Mouse (Mus musculus): ENCODE data around the gene Plg. TPM values are rescaled to one million over a fixed set of nuclear protein-coding genes. Genes with fewer than 3 reads are reported as not detected.

Plg gene
- total and polyA plus RNA-seq, 2 experiments = 1,031 to 1,403 TPM

- WGBS = 24% methylated on average over 4 of the region's 4 CpGs
- Histone ChIP-seq H3K27me3 (ENCODE audit: control insufficient read depth, insufficient read depth, low read length) (no peaks in the 10 kb centered on the region), H3K9ac (ENCODE audit: low read depth, low read length) (peak overlapping the region; percentile 78), H3K79me2 (ENCODE audit: control insufficient read depth, insufficient read depth, low read length) (peaks cover 5% of the 10 kb centered on the region; the same call in 1 of the 2 replicates), H3K4me1 (ENCODE audit: control insufficient read depth, insufficient read depth, low read length) (peaks cover 17% of the 10 kb centered on the region), H3K36me3 (ENCODE audit: control insufficient read depth, insufficient read depth, low read length) (peaks cover 22% of the 10 kb centered on the region), H3K27ac (replicated peaks; ENCODE audit: insufficient read depth, low read depth, low read length) (peak overlapping the region; percentile 95), H3K4me3 (ENCODE audit: insufficient read depth, low read depth, low read length) (peak overlapping the region; percentile 84)
- peak; percentile 100 for DNase-seq (ENCODE audit: extremely low read depth, low read depth, low spot score)
- TF ChIP-seq POLR2A (IDR thresholded peaks at IDR 0.05; ENCODE audit: extremely low read depth, insufficient read depth, low read length) = no peak
- no peak for TF ChIP-seq CTCF (IDR thresholded peaks at IDR 0.05; ENCODE audit: low read depth, low read length)
These were observed 1.9 kb downstream of the Plg start for GRCm38 (mm10) chr17:12380287-12380686.

GRCm38 (mm10) chr17:12381579-12381978 is 3.2 kb downstream of the Plg start:
- peak overlapping the region; percentile 88 for H3K27ac ChIP-seq (replicated peaks; ENCODE audit: insufficient read depth, low read depth, low read length)
- no peak for TF ChIP-seq POLR2A (IDR thresholded peaks at IDR 0.05; ENCODE audit: extremely low read depth, insufficient read depth, low read length)
- no peak for TF ChIP-seq CTCF (IDR thresholded peaks at IDR 0.05; ENCODE audit: low read depth, low read length)
- H3K79me2 ChIP-seq (ENCODE audit: control insufficient read depth, insufficient read depth, low read length) = peaks cover 5% of the 10 kb centered on the region; the same call in 1 of the 2 replicates
- peak; percentile 57 for DNase-seq (ENCODE audit: extremely low read depth, low read depth, low spot score)
- 18% methylated on average over 2 of the region's 2 CpGs for WGBS
- peaks cover 32% of the 10 kb centered on the region for H3K36me3 ChIP-seq (ENCODE audit: control insufficient read depth, insufficient read depth, low read length)
- H3K9ac ChIP-seq (ENCODE audit: low read depth, low read length) = peak overlapping the region; percentile 75
- peaks cover 24% of the 10 kb centered on the region for H3K4me1 ChIP-seq (ENCODE audit: control insufficient read depth, insufficient read depth, low read length)
- no peak overlapping the region; the same call in 1 of the 2 replicates for H3K4me3 ChIP-seq (ENCODE audit: insufficient read depth, low read depth, low read length)
- no peaks in the 10 kb centered on the region for H3K27me3 ChIP-seq (ENCODE audit: control insufficient read depth, insufficient read depth, low read length)

- Histone ChIP-seq H3K27me3 (ENCODE audit: control insufficient read depth, insufficient read depth, low read length) (no peaks in the 10 kb centered on the region), H3K9ac (ENCODE audit: low read depth, low read length) (peak overlapping the region; percentile 64), H3K4me1 (ENCODE audit: control insufficient read depth, insufficient read depth, low read length) (peaks cover 33% of the 10 kb centered on the region), H3K36me3 (ENCODE audit: control insufficient read depth, insufficient read depth, low read length) (peaks cover 42% of the 10 kb centered on the region), H3K4me3 (ENCODE audit: insufficient read depth, low read depth, low read length) (no peak overlapping the region), H3K27ac (replicated peaks; ENCODE audit: insufficient read depth, low read depth, low read length) (peak overlapping the region; percentile 92), H3K79me2 (ENCODE audit: control insufficient read depth, insufficient read depth, low read length) (peaks cover 5% of the 10 kb centered on the region; the same call in 1 of the 2 replicates)
- 10% methylated on average over 2 of the region's 2 CpGs for WGBS
- DNase-seq (ENCODE audit: extremely low read depth, low read depth, low spot score) = peak; percentile 97
- TF ChIP-seq CTCF (IDR thresholded peaks at IDR 0.05; ENCODE audit: low read depth, low read length) = no peak
- peak; percentile 27; the same call in 1 of the 2 replicates for TF ChIP-seq POLR2A (IDR thresholded peaks at IDR 0.05; ENCODE audit: extremely low read depth, insufficient read depth, low read length)
These were observed 4.1 kb downstream of the Plg start for GRCm38 (mm10) chr17:12382531-12382930.

- Histone ChIP-seq H3K27me3 (ENCODE audit: control insufficient read depth, insufficient read depth, low read length) (no peaks in the 10 kb centered on the region), H3K36me3 (ENCODE audit: control insufficient read depth, insufficient read depth, low read length) (peaks cover 62% of the 10 kb centered on the region), H3K79me2 (ENCODE audit: control insufficient read depth, insufficient read depth, low read length) (no peaks in the 10 kb centered on the region; the same call in 1 of the 2 replicates), H3K9ac (ENCODE audit: low read depth, low read length) (peak overlapping the region; percentile 56), H3K4me1 (ENCODE audit: control insufficient read depth, insufficient read depth, low read length) (peaks cover 42% of the 10 kb centered on the region), H3K27ac (replicated peaks; ENCODE audit: insufficient read depth, low read depth, low read length) (peak overlapping the region; percentile 94), H3K4me3 (ENCODE audit: insufficient read depth, low read depth, low read length) (no peak overlapping the region)
- WGBS = 19% methylated on average over 8 of the region's 8 CpGs
- peak; percentile 98 for DNase-seq (ENCODE audit: extremely low read depth, low read depth, low spot score)
- TF ChIP-seq CTCF (IDR thresholded peaks at IDR 0.05; ENCODE audit: low read depth, low read length) (no peak), POLR2A (IDR thresholded peaks at IDR 0.05; ENCODE audit: extremely low read depth, insufficient read depth, low read length) (no peak)
These were observed 6.8 kb downstream of the Plg start for GRCm38 (mm10) chr17:12385049-12385794.

- 0 out of 2 replicates have a peak overlapping the region, but pooled peaks have one; percentile 45 for H3K9ac ChIP-seq (ENCODE audit: low read depth, low read length)
- H3K4me1 ChIP-seq (ENCODE audit: control insufficient read depth, insufficient read depth, low read length) = peaks cover 38% of the 10 kb centered on the region
- no peak for TF ChIP-seq POLR2A (IDR thresholded peaks at IDR 0.05; ENCODE audit: extremely low read depth, insufficient read depth, low read length)
- no peak for TF ChIP-seq CTCF (IDR thresholded peaks at IDR 0.05; ENCODE audit: low read depth, low read length)
- peak overlapping the region; percentile 65 for H3K27ac ChIP-seq (replicated peaks; ENCODE audit: insufficient read depth, low read depth, low read length)
- no peaks in the 10 kb centered on the region for H3K27me3 ChIP-seq (ENCODE audit: control insufficient read depth, insufficient read depth, low read length)
- no peaks in the 10 kb centered on the region for H3K79me2 ChIP-seq (ENCODE audit: control insufficient read depth, insufficient read depth, low read length)
- DNase-seq (ENCODE audit: extremely low read depth, low read depth, low spot score) = peak; percentile 92
- peaks cover 87% of the 10 kb centered on the region for H3K36me3 ChIP-seq (ENCODE audit: control insufficient read depth, insufficient read depth, low read length)
- 22% methylated on average over 2 of the region's 2 CpGs for WGBS
- H3K4me3 ChIP-seq (ENCODE audit: insufficient read depth, low read depth, low read length) = no peak overlapping the region
These were observed 9.4 kb downstream of the Plg start for GRCm38 (mm10) chr17:12387781-12388180.

GRCm38 (mm10) chr17:12388239-12388638 is 9.8 kb downstream of the Plg start:
- WGBS = 23% methylated on average over 7 of the region's 7 CpGs
- no peaks in the 10 kb centered on the region for H3K27me3 ChIP-seq (ENCODE audit: control insufficient read depth, insufficient read depth, low read length)
- H3K79me2 ChIP-seq (ENCODE audit: control insufficient read depth, insufficient read depth, low read length) = no peaks in the 10 kb centered on the region
- TF ChIP-seq POLR2A (IDR thresholded peaks at IDR 0.05; ENCODE audit: extremely low read depth, insufficient read depth, low read length) (no peak), CTCF (IDR thresholded peaks at IDR 0.05; ENCODE audit: low read depth, low read length) (no peak)
- peak; percentile 93 for DNase-seq (ENCODE audit: extremely low read depth, low read depth, low spot score)
- H3K36me3 ChIP-seq (ENCODE audit: control insufficient read depth, insufficient read depth, low read length) = peaks cover 87% of the 10 kb centered on the region
- no peak overlapping the region for H3K4me3 ChIP-seq (ENCODE audit: insufficient read depth, low read depth, low read length)
- no peak overlapping the region for H3K9ac ChIP-seq (ENCODE audit: low read depth, low read length)
- peaks cover 35% of the 10 kb centered on the region for H3K4me1 ChIP-seq (ENCODE audit: control insufficient read depth, insufficient read depth, low read length)
- peak overlapping the region; percentile 65 for H3K27ac ChIP-seq (replicated peaks; ENCODE audit: insufficient read depth, low read depth, low read length)
